Mouse (Mus musculus) embryo, embryonic 10 days (tissue): ENCODE results near the gene H2afy.
A peak's percentile ranks its signal among the peaks of the same experiment; 100 is the strongest.

Experiments
- DNase-seq: peaks from one replicate; pipeline ENCODE4 v3.0.0-alpha.2; 2015; ENCODE audit warnings: low spot score

H2afy gene

DNA sequence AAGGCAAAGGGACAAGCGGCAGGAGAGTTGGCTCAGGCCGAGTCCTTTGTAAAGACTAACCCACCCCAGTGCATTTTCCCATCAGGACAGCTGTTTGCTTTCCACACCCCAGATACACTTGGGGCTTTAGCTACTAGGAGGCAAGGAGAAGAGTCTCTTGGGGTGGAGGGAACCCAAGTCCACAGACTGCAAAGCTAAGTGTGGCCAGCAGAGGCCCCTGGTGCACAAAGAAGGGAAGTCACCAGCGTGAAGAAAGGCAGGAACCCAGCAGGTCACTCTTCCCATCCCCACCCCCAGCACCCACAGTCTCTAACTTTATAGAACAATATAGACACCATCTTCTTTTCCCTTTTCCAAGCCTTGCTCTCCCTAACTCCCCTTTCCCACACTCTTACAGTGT is 9.4 kb upstream of the H2afy start:
- peak; percentile 36 for DNase-seq

DNA sequence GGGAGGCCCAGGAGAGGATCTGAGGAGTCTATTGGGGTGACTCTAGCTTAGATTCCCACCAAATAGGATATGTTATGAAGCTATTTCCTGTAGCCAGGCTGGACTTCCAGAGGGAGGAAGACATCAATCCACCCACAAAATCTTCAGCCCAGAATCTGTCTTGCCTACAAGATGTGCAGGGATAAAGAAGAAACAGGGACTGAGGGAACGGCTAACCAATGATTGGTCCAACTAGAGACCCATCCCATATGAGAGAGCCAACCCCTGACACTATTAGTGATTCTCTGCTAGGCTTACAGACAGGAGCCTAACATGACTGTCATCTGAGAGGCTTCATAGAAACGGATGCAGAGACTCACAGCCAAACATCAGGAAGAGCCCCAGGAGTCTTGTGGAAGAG is 7.9 kb upstream of the H2afy start:
- no peak for DNase-seq

DNA sequence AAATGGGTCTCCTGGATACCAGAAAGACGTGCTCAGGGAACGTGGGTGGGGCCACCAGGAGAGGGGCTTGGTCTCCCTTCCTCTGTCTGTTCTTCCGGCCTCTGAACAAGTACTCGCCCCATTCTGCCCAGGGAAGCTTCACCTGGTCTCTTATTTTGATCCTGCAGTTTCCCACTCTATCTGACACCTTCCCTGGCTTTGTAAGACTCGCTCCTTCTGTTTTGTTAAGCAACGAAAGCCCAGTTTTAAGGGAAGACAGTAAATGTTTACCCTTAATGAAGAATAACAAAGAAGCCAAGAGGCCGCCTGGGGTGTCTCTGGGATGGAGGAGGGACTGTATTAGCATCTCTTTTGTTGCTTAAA is 7.0 kb upstream of the H2afy start:
- DNase-seq = no peak

DNA sequence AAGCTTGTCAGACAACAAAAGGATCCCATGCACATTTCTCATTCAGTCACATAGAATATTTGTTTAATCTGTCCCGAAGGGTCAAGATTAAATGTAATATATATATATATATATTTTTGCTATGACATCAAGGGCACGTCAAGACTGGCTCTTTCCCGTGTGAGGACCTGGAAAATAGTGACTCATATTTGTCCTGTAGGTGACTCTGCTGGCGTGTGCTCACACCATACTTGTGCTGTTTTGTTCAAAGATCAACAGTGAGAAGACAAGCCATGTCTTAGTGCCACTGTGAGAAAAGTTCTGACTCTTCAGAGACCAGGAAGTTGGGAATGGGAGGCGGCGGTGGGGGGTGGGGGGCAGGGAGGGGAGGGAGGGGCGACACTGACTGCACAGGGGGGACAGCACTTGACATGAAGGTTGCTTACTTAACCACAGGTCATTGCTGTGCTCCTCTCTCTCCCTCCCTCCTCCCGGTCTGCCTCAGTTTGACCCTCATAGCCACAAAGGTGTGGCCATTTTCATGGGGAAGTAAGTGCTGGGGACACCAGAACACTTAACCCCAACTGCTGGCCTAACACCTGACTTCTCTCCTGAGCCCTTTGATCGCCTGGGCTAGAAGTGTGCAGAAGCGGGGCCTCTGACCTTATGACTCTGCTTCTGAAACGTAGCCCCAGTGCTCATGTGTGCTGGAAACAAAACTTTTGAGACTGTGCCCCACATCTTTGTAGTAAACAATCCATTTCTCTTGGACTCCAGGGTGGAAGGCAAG is 6.4 kb upstream of the H2afy start:
- no peak for DNase-seq

DNA sequence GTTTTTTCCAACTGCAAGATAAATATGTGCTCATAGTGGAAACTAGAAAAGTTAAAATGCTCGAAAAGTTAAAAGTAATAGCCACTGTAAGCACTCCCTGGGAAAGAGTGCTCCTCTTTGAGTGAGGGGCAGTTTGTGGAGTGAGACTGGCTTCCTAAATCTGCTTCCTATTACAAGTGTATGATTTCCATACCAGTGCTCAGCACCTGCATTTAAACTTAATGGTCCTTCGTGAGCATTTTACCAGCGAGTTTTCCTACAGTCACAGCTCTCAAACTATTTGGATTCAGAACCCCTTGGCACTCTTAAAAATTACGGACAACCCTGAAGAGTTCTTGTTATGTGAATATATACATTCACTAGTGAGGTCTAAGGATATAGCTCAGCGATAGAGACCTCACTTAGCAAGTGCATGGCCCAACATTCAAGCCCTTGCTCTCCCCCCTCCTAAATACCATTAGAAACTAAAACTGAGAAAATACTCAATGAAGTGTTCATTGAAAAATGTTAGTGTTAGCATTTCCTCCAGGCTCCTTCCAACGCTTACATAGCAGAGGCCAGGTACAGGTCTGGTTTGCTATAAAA is 3.1 kb upstream of the H2afy start:
- DNase-seq = no peak

DNA sequence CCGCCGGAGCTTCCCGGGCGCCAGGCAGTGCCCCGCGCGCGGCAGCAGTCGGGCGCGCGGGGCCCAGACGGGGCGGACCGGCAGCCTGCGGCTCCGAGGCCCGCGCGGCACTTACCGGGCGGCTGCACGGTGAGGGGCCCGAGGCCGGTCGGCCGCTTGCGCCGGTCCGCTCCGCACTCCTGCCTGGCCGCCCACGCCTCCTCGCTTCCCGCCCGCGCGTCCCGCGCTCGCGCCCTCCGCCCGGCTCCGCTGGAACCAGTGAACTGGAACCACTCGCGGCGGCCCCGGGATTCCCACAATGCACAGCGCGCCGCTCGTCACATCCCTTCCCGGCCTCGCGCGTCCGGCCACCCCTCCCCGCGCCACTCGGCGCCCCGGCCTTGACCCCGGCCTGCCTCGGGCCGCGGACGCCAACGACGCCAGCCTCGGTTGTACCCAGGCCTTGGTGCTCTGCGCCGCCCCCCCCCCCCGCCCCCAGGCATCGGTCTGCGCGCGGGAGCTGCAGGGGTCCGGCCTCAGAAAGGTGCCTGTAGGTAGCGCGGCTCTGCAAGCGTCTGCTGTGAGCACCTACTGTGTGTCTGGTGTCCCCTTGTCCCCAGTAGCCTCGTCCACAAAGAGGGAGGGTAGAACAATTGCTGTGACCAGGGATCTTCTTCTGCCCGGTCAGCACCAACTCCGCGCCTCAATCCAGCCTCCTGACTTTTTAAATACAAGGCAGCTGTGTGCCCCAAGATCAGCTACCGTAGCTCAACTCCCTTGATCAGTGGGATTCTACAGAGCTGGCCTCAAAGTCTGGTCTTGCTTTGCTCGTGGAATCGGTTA is 719 bp downstream of the H2afy start:
- DNase-seq = peak; percentile 92

DNA sequence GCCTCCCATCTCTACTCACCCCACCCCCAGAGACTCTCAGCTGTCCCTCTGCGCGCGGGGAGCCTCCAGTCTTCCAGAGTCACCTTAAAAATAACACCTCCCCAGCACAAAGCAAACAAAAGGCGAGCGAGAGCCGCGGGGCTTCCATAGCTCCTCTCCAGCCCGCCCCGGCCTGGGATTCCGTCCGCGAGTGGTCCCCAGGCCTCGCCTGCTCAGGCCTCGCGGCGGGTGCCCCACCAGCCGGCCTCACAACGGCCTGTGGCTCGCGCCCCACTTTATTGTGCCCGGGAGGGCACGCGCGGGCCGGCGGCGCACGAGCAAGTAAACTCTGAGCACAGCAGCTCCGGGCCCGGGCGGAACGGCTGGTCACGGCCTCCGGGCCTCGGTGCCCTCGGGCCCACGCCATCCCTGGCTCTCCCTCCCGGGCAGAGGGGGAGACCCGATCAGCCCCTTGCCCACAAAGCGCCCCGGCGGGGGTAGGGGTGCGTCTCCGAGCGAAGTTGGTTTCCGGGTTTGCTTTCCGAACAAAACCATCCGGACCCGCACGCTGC is 1.5 kb downstream of the H2afy start:
- DNase-seq = peak; percentile 30

DNA sequence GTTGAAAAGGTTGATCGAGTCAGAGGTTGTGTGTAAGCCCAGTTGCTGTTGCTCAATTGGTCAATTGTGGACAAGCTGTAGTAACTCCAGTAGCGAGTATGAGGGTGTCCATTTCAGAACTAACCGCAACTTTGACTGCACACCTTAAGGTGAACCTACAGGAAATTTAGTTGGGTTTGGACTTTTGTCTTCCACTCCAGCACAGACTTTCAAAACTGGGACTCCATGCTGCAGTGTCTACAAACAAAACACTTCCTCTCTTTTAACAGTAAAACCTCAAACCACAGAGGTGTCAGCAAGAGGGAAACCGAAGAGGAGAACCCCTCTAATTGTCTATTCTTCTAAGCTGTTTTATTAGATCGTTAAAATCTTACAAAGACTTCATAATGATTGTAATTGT is 2.1 kb downstream of the H2afy start:
- no peak for DNase-seq

DNA sequence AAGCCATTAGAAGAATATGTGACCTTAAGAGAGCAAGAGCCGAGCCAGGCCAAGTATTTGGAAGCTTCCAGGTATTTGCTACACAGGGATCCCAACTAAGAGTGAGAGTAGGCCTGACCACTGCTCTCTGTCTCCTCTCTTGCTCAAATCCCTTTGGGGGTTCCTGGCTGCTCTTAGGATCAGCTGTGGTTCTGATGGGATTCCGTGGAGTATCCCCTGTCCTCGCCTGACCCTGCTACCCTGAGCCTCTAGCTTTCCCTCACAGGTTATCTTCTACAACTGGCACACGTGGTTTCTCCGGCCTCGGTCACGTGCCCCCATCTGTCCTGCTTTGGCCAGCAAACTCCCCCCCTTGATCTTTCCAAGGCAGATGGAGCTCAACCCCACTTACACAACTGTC is 3.2 kb downstream of the H2afy start:
- DNase-seq = no peak

DNA sequence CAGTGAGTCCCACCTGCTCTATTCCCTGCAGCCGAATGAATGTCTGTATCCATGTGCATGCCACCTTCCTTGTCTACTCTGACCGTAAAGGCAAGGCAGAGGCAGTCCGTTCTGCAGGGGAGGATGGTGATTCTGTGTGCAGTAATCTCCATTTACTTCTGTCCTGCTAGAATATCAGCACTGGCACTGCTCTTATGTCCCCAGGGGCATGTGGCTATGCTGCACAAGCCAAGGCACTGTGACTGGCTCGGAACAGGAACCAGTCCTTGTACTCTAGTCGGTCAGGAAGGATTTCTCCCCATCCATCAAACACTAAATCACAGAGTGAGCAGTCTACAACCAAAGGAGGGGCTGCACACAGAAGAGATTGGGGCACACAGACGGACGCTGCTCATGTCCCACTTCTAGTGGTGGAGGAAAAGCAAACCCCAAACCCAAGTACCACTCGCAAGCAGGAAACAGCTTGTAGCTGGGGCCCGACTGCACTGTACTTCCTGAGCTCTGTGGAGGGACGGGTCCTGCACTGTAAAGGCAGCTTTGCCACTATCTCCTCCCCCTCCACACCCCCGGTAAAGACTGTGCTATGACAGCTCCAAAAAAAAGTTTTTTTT is 3.7 kb downstream of the H2afy start:
- no peak for DNase-seq

DNA sequence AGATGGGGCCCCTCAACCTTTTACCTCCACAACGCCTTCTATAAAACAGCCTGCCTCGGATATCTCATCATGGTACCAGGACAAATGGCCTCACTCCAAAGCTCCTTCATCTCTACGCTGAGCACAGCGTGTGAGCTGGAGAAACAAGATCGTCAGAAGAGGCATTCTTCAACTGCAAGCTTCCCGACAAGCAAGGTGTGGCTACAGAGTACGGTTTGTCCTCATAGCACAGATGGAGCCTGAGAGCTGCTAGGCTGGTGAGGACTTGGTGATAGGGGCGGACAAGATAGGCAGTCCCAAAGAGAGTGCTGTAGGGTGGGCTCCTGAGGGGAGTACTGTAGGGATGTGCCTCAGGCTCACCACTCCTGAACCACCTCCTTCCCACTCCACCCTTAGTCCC is 5.6 kb downstream of the H2afy start:
- DNase-seq = no peak

DNA sequence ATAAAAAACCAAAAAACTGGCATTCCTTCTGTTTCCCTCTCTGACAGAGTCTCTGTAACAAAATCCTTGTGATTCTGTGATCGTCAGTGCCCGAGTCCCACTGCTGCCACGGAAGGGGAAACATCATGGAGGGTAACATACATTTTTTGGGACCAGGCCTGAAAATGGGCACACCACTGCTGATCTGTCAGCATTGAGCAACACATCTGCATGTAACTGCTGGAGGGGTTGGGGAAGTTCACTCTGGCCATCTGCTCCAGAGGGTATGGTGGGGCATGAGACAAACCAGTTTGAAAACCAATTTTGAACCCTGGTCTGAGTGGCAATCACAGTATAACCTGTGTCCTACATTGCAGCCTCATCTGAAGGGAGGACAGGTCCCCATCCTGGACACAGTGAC is 6.6 kb downstream of the H2afy start:
- no peak for DNase-seq

DNA sequence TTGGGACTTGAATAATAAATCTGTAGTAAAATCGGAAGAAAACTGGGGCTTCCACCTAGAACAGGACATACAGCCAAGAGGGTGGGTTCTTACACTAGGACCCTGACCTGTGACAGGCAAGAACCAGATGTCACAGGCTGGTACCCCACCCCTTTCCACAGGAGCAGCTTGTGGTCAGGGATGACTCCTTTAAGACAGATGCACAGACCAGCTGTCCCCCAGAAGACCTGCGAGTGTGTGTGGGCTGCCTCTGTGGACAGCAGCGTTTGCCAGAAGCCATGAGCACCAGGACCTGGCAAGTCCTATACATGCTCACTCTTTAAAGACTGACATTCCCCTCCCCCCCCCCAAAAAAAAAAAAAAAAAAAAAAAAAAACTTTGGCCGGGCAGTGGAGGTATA is 7.1 kb downstream of the H2afy start:
- DNase-seq = no peak

DNA sequence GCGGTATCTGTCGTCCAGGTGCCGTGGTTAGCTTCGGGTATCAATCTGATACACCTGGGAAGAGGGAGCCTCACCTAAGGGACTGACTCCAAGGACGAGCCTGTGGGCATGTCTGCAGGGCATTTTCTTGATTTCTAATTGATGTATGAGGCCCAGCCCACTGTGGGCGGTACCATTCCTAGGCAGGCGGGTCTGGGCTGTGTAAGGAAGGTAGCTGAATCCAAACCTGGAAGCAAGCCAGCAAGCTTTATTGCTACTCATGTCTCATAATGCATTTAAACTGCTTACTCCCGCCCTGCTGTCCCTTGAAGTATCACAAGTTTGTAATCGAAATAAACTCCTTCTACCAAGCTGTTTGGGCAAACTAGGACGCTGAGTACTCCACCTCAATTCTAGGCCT is 10.5 kb downstream of the H2afy start:
- DNase-seq = no peak

DNA sequence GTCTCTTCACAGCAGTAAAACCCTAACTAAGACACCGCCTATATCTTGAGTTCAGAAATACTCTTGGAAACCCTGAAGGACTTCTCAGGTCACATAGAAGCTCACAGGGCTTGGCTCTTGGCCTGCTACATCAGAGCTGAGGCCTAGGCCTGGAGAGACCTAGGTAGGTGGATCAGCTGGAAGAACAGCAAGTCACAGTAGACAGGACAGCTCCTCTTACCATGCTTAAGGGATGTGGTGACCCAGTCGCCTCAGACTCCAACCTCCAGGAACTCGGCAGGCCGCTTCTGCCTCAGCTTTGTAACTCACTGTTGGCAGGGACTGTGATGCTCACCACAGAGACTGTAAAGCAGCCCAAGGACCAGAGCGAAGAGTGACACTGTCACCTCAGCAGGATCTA is 13.1 kb downstream of the H2afy start:
- no peak for DNase-seq

DNA sequence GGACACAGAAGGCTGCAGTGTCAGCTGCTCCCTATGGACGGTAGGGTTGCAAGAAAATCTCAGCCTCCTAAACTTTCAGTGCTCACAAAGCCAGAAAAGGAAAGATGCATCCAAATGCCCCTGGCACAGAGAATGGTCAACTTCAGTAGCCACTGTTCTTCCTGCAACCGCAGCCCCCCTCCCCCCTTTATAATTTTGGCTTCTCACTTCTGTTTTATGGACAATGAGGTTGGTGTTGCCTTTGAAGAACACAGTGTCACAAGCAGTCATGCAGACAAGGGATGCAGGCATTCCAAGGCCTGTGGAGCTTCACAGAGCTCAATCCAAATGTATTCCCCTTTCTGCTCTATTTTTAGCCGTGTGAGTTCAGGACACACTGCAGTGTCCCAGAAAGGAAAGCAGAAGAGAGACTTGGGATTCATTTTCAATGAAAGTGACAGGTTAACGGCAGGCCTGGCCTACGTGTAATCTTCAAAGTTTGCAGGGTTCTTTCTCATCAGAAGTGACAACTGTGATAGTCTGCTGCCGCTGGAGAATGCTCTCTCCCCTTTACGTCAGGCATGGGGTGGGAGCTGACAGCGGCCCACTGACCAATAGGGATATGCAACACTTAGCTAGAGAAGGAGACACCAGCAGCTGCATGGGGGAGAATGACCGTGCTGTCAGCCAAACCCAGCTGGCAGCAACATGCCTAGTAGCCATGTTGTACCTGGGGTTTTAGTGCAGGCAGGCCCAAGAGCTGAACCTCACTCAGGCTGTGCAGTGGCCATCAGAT is 18.0 kb downstream of the H2afy start:
- DNase-seq = no peak

DNA sequence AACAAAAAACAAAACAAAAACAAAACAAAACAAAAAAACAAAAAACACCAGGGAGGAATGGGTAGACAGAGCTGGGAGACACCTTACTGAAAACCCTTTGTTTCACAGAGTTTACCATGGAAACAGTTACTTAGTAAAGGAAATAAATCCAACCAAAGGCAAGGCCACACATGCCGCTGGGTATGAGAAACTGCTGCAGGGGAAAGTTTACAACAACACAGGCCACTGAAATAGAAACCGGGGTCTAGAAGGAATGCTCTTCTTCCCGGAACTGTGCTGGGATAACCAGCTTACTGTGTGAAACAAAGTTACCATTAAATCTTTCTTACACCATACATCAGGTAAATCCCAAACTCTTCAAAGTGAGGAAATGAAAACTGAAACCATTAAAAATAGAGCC is 20.3 kb downstream of the H2afy start:
- DNase-seq = no peak

DNA sequence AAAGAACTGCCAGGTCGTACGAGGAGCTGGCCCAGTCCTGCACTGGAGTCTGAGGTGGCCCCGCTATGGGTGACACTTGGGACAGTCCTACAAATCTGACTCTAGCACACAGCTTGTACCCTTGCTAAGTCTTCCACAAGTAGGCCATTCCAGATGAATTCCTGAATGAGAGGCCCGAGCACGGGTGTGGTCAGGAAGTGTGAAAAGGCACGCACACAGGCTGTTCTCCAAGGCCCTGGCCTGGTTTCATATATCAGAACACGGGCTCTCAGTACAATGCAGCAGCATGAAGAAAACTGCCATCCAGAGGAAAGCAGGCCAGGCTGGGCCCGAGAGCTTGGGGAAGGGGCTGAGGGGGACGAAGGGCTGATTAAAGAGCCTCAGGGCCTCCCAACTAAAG is 20.8 kb downstream of the H2afy start:
- no peak for DNase-seq

DNA sequence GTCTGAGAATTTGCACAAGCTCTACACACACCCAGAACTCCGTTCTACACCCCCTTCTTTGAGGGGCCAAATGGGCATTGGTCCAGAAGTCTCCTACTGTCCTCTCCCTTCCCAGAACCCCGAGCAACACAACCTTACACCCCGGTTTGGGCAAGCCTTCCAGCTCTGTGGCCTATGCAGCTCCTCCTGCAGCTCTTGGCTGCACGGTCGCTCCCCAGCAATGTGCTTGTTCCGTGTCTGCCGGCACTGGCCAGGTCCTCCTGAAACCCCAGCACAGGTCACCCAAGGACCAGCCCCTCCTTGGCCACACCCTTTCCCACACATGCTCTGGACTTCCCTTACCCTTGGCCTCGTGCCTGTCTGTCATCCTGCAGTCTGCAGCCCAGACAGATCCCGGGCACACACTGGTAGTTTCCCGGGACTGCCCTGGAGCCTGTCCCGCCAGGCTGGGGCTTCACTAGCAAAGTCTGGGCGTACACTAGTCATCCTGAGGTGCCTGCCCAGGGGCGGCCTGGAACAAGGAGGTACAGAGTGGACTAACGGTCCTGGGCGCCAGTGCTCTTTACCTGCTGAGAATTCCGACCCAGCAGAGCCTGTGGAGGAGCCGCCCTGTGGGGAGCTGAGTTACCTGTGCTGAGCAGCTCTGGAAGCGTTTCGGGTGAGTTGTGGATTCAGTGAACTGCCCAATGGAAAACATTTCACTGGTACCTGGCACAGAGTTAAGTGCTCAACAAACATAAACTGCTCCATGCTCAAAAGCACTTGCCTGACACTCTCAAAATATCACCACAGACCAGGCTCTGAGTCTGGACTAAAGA is 22.5 kb downstream of the H2afy start:
- DNase-seq = no peak

DNA sequence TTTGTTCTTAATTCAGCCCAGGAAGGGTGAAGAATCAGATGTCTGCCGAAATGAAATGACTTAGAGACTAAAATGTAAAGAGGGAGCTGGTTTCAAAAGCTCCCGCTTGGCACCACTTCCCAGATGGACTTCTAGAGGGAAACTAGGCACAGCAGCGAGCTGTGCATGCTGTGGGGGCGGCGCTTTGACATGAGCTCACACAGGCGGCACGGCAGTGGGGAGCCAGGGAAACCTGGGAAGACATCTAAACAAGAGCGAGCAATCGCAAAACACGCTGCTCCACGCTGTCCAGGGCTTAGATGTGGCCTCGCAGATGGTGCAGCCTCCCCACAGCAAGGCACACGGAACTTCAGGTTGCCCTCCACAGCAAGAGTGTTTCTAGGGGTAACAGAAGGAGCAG is 23.2 kb downstream of the H2afy start:
- no peak for DNase-seq

DNA sequence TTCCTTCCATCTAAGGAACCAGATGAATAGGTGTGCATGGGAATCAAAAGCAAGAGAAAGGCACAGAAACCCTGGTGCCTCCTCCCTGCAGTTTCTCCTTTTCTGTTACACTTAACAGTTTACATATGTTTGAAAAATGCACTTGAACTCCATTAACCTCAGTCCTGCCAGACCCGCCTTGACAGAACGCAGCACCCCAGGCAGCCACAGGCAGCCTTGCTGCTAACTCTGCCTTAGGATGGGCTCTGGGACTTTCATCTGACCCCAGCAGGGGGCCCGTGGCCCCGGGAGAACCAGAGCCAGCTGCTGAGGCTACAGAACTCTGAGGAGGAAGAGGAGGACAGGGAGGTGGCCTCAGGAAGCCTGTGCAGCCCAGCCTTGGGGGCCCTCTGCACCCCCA is 23.7 kb downstream of the H2afy start:
- peak; percentile 45 for DNase-seq
